Mouse (Mus musculus) thymus, postnatal 14 days (tissue): ENCODE data around the gene Shisal2a.

Experiments used
- DNase-seq: peaks from one replicate; pipeline ENCODE4 v3.0.0; 2021

The Shisal2a gene

DNA sequence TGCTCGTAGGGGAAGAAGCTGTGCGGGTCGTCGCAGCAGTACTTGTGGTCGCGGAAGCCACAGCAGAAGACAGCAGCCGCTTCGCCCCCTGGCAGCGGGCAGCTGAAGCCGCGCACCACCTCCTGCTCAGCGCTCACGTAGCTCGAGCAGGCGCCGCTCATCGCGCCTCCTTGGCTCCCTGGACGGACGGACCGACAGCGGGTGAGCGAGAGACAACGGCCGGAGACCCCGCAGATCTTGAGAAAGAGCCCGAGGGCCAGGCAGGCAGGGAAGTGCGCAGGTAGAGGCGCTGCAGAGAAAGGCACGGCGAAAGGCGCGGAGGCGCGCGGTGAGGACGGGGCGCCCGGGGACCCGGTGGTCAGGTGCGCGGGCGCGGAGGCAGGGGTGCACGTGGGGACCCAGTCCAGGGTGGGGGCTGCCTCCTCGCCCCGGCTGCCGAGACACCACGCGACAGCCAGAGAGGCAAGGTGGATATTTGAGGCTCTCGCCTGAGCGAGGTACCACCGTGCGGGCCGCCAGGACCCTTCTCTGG lies at the start of gene Shisal2a:
Shisal2a (minus strand) TSS at position 167 of the 532 bp plus-strand sequence.
- peak; percentile 20 for DNase-seq

DNA sequence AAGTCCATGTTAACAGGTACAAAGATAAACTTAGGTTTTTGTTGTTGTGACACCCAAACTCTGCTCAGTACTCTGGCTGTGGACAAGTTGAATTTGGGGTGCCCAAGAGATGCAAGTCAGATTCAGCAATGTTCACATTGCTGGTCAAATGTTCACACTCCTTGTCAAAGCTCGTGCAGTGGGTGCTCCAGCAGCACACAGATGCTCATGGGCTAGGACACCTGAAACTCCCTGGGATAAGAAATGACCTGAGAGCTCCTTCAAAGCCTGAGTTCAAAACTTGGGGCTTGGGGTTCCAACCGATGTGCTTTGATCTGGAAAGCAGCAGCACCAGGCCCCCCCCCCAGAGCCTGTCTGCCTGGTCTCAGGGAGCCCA lies 48.4 kb upstream of the Shisal2a start:
- DNase-seq: no peak

GRCm38 (mm10) chr4:108430656-108431560 lies 47.8 kb upstream of the Shisal2a start:
- DNase-seq: no peak

DNA sequence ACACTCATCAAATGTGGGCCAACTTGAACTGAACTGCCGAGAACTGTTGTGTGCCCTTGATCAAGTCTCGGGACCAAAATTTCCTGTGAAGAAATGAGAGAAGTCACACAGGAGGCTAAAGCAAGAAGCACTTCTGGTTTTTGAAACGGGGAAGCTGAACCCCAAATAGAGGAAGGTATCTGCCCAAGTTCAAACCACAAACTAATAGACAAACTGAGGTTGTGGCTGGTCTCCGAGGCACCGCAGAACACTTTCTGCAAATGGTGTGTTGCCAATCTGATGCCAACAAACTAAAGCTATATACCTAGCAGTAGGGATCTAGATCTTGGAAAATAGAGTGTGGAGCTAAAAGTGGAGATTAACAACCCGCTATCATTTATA lies 45.2 kb upstream of the Shisal2a start:
- DNase-seq: no peak

DNA sequence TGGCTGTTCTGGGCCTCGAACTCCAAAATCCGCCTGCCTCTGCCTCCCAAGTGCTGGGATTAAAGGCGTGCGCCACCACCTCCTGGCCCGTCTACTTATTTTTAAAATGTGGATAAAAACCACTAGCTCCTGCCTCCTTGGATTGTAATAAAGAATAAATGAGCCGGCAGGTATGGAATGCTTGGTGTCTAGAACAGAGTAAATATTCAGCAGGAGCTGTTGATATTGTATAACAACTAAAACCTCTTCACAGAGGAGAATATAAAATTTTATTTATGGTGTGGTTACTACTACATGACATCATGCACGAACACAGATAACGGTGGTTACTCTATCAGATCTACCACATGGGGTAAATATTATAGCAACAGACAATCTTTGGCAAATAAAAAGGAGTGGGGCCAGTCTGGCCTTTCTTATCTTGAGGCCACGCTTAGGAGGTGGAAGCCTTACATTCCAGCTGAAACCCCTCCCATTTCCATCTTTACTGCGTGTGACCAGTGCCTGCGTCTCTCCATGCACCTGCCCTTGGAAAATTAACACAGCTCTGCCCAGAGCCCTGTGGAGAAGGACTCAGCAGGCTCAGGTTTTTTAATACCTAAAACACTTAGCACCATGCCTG lies 44.7 kb upstream of the Shisal2a start:
- no peak for DNase-seq

GRCm38 (mm10) chr4:108424587-108424986 lies 41.4 kb upstream of the Shisal2a start:
- DNase-seq: no peak

DNA sequence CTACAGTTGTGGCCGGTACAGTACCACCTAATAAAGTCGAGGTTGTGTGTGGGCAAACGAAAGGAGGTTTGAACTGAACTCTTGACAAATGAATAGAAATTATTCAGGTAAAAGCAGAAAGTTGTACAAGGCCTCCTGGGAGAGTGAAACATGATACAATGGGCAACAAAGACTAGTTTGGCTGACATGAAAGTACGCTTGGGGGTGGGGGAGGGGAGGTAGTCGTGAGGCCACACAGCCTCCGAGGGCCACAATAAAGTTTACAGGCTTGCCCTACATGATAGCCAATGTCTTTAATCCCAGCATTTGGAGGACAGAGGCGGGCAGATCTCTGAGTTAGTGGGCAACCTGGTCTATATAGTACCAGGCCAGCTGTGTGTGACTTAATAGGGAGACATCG lies 24.5 kb upstream of the Shisal2a start:
- no peak for DNase-seq

GRCm38 (mm10) chr4:108406861-108407401 lies 23.8 kb upstream of the Shisal2a start, which contains the start of gene Gpx7:
Gene Gpx7 (minus strand): TSS chr4:108406961.
- DNase-seq: no peak

GRCm38 (mm10) chr4:108406138-108406860 lies 23.1 kb upstream of the Shisal2a start:
- DNase-seq: peak; percentile 23

- no peak for DNase-seq
Measured at GRCm38 (mm10) chr4:108405766-108406137, 22.6 kb upstream of the Shisal2a start.

DNA sequence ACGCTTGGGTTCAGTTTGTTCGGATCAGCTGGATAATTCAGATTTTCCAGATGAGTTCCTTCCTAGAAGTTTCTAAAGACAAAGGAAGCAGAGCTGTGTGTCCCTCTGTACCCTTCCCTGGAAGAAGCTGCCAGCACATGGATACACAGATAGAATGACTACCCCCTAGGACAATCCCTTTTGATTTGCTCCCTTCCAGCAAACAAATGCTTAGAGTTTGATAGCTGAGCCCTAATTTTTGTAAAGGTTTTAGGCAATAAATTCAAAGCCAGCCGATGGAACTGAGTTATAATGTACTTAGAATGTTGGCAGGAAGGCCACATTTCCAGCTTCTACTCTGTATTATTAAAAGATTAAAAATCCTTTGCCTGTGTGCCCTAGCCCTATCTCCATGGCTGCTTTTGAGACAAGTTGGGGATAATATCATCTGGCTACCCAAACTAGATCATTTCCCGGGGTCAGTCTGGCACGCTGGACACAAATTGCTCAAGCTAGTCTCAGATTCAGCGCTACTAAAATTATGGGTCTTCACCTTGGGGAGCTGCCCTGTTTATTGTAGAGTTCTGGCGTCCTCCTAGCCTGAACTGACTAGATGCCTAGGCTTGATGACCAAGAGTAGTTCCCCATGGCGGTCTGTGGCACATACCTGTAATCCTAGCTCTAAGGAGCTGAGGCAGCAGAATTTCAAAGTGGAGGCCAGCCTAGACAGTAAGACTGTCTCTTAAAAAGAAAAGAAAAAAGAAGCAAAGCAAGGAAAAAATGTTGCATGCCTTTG lies 20.9 kb upstream of the Shisal2a start:
- no peak for DNase-seq

DNA sequence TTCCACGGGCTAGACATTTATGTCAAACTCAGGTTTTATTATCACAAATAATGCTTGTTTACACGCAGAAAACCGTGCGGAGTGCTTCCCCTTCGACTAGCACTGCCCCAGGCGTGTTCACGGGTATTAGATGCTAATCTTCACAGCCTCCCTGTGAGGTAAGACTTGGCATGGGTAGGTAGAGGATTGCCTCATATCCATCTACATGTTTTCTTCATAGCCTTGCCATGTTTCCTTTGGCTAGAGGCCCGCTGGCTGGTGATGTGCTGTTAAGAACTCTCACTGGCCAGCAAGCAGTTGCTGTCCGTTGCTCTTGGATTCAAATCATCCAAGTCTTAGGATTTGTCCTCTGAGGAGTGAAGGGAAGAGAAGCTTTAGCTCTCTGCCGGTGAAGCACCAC lies 17.2 kb upstream of the Shisal2a start:
- no peak for DNase-seq

DNA sequence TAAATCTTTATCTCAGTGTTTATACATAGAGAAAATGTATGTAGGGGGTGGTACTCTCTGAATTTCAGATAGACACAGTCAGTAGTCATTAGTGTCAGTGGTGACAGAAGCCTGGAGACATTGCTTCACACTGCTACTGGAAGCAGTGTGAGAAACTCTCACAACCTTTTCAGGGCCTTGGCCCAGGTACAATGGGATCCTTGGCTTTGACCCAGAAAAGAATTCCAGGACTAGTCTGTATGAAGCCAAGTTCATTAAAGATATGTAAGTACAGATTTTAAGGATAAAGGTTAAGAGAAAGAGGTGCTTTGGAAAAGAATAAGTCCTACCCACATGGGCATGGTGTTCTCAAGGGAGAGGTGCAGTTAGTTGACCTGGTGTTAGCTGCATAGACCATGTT lies 11.1 kb upstream of the Shisal2a start:
- DNase-seq: no peak

DNA sequence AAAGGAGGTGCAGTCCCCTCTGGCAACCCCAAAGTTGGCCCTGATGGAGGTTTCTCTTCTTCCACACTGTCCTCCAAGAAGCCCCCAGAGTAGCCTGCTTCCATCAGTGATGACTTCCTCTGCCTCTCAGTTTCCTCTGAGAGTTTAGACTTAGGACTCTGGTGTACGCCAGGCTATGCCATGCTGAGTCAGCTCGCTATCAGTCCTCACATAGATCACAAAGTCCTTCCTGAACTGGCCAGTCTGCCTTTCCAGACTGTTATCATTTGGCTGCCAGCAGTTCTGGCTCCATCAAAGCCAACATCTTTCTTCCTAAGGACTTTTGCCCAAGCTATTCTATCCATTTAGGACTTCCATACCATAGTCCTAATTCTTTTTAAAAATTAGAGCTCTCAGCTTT lies 9.4 kb upstream of the Shisal2a start:
- no peak for DNase-seq

DNA sequence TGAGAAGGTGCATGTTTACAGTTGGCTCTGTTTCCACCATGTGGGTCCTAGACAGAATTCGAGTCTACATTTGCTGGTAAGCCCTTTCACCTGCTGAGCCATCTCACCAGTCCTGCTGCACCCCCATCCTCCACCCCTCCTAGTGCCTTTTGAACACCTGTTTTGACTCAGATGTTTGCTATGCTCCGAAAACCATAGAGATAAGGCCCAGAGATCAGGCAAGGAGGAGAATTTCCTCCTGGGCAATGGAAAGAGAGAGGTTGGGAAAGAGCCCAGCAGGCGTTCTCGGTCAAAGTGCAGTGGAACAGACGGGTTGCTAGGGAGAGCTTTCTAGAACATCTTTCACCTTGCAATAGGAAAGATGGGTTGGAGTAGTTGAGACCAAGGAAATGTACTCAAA lies 8.0 kb upstream of the Shisal2a start:
- DNase-seq: no peak

- no peak for DNase-seq
Measured at GRCm38 (mm10) chr4:108388741-108389140, 5.6 kb upstream of the Shisal2a start.

GRCm38 (mm10) chr4:108387681-108388253 lies 4.6 kb upstream of the Shisal2a start:
- peak; percentile 7 for DNase-seq

GRCm38 (mm10) chr4:108387106-108387505 lies 4.0 kb upstream of the Shisal2a start:
- no peak for DNase-seq

GRCm38 (mm10) chr4:108386087-108386486 lies 2.9 kb upstream of the Shisal2a start:
- DNase-seq: no peak

GRCm38 (mm10) chr4:108380146-108380545 lies 3.0 kb downstream of the Shisal2a start:
- no peak for DNase-seq

GRCm38 (mm10) chr4:108379476-108379875 lies 3.7 kb downstream of the Shisal2a start:
- no peak for DNase-seq

DNA sequence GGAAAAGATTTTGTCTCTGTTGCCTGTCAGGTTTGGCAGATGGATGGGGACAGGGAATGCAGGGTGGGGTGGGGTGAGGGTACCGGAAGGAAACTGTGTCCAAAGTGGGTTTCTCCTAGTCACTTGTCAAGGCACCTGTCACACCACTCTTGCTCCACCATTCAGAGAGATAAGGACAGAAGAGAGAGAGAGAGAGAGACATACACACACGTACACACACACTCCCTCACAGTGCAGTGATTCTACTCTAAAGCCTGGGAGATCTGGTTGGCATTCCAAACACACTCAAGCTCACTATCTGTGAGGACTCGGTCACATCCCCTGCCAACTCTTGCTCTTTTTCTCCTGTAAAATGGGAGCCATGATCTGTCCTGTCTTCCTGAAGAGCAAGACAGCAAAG lies 11.0 kb downstream of the Shisal2a start:
- DNase-seq: no peak
